Mouse (Mus musculus) naive thymus-derived CD4-positive, alpha-beta T cell, adult 2 months (primary cell): Measurements from ENCODE around the gene Mroh2a.
"Not testable (repeated sequence)": the region's sequence is repeated elsewhere in the genome, so short reads cannot be mapped to it uniquely, and the experiment has no call there.

Source experiments
- DNase-seq: peaks from one replicate; pipeline ENCODE4 v3.0.0-alpha.2; 2011; ENCODE audit warnings: low read depth

The Mroh2a gene

DNA sequence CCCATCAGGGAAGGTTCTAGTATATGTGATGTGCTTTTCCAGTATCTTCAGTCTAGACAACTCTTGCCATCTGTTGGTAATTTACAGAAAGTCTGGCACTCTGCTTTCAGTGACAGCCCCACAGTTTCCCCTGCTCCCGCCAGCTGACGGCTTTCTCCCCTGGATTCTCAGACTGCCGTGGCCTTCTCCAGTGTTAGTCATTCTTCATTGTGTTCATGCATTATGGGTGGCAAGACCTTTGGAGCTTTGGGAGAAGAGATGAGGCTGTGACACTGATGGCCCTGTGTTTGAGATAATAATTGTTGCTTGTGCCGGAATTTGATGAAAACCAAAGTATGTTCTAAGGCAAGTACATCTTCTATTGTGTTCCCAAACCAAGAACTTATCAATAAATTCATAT is 8.2 kb upstream of the Mroh2a start:
- no peak for DNase-seq

DNA sequence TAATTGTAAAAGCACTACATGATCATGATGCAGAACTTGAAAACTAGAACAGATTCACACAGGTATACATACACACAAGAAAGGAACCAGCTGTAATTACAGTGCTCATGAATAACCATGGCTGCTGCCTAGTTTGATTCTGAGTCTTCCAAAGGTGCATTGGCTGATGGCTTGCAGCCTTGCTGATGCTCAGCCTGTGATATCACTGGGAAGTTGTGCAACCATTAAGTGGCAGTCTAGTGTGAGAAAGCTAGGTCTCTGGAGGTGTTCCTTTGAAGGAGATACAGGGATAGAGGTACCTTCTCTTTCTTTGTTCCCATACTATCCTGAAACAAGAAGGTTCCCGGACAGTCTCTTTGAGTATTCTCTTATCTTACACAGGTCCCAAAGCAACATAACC is 7.7 kb upstream of the Mroh2a start:
- DNase-seq: no peak

DNA sequence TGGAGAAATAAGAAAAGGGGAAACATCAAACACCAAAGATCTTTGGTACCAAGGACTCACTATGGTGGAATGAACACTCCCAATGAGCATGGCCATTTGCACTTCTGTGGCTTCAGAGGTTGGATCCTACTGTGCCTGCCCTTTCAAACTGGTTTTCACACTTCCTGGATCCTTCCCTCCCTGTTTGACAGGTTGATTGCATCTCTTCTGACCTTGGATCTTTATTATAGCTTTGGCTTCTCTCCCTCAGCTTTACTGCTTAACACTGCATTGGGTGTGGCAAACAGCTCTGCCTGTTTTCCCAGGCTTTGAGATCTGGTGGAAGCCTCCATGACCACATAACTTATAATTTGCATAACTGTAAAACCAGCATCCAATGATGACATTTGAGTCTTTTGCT is 6.5 kb upstream of the Mroh2a start:
- DNase-seq: no peak

DNA sequence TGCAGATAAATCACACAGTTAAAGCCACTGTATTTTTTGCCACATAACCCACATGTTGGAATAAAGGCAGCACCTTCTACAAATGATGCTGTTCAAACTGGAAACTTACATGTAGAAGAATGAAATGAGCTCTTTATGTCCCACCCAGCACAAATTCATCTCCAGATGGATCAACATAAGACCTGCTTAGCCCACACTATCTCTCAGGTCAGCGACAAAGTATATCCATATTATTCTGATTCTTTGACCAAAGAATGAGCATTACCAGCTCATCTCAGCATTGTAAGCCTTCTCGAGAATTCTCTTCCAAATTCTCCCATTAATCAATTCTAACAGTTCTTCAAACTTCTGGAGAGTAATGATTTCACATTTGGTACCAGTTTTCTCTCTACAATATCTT is 4.6 kb upstream of the Mroh2a start:
- DNase-seq: no peak

DNA sequence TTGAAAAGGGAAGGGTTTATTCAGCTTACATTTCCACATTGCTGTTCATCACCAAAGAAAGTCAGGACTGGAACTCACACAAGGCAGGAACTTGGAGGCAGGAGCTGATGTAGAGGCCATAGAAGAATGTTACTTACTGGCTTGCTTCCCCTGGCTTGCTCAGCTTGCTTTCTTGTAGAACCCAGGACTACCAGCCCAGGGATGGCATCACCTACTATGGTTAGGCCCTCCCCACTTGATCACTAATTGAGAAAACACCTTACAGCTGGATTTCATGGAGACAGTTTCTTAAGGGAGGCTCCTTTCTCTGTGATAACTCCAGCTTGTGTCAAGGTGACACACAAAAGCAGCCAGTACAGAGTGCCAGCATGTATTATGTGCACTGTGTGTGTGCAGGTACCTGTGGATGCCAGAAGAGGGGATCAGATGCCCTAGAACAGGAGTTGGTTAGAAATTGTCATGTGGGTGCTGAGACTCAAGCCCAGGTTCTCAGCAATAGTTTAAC is 3.7 kb upstream of the Mroh2a start:
- not testable (repeated sequence) for DNase-seq

DNA sequence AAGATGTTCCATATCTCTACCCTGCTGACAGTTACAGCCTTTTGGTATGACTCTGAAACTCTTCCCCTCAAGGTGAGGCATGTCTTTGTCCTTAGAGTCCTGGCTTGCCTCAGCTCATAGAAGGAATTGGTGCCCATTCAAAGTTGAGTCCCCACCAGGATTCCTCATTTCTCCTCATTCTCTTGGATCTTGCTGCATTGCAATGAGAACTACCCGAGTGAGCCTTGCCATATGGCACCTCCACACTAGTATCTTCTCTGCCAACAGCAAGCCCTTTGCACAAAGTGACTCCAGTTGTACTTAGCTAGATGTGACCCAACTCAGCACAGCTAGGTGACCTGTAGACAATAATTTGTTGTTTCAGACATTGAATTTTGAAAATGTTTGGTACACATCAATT is 3.2 kb upstream of the Mroh2a start:
- no peak for DNase-seq

GRCm38 (mm10) chr1:88224029-88224776 is 2.6 kb upstream of the Mroh2a start:
- no peak for DNase-seq

DNA sequence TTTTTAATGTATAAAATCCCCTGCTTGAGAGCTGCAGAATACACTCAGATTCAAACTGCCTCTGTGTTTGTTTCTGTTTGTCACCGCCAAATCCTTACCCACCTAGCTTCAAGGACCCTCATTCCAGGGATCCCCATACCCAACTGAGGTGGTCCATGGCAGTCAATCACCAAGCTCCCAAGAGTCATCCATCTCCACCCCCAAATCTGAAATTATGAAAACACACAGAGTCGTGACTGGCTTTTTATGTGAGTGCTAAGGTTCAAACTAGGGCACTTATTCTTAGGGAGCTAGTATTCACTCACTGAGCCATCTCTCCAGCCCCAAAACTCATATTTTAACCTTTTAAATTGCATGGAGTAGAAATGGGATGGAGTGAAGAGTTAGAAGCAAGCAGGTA is 1.5 kb upstream of the Mroh2a start:
- not testable (repeated sequence) for DNase-seq

- DNase-seq: no peak
Observed at GRCm38 (mm10) chr1:88225741-88226140, 1.0 kb upstream of the Mroh2a start.

- no peak for DNase-seq
Observed at GRCm38 (mm10) chr1:88227482-88227881, 696 bp downstream of the Mroh2a start.

GRCm38 (mm10) chr1:88228121-88228520 is 1.3 kb downstream of the Mroh2a start:
- no peak for DNase-seq

DNA sequence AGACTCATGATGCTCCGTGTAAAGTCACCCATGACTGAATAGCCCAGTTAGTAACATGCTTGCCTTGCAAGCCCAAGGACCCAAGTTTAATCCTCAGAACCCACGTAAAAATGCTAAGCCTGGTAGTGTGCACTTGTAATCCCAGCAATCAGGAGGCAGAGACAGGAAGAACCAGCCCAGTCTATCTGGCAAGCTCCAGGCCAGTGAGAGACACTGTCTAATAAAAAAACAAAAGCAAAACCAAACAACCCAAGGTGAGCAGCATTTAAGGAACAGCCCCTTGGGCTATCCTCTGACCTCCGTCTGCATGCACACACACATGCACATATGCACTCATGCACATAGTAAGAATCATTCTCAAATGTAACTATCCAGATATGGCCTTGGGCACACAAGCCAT is 2.8 kb downstream of the Mroh2a start:
- DNase-seq: no peak

GRCm38 (mm10) chr1:88229986-88230385 is 3.2 kb downstream of the Mroh2a start:
- DNase-seq: no peak

GRCm38 (mm10) chr1:88230421-88230820 is 3.6 kb downstream of the Mroh2a start:
- DNase-seq: no peak

GRCm38 (mm10) chr1:88230981-88231802 is 4.4 kb downstream of the Mroh2a start:
- DNase-seq: no peak

- no peak for DNase-seq
Observed at GRCm38 (mm10) chr1:88231803-88232499, 5.2 kb downstream of the Mroh2a start.

GRCm38 (mm10) chr1:88232664-88233380 is 6.0 kb downstream of the Mroh2a start:
- DNase-seq: no peak

GRCm38 (mm10) chr1:88233421-88234247 is 6.8 kb downstream of the Mroh2a start:
- DNase-seq: no peak

DNA sequence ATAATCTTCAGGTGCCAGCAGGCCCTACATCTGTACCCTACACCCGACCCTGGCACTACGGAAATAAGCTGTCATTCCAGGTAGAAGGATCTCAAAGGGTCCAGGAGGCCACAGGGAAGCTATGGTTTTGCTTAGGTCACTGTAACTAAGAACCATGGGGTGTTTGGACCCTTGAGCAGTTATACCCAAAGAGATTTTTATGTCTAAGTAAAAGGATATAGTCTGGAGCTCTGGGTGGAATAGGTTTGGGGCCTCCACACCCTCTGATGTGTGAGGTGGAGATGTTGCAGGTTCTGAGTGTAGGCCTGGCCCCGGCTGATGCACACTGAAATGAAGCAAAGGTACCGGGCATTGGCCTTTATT is 7.4 kb downstream of the Mroh2a start:
- DNase-seq: no peak

DNA sequence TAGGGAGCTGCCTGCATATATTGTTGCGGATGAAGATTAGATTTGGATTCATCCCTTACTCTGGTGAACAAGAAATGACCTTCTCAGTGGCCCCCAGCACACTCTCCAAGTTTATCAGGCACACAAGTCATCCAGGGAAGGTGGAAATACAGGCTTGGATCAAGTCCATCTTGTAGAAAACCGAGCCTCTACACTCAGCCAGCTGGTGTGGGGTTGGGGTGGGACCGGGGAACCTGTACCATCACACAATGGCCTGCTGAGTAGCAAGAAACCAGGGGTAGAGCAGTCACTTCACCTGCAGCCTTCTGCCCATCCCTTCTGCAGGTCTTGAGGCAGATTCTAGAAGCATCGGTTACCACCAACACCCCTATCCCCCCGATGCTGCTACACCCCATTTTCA is 7.9 kb downstream of the Mroh2a start:
- DNase-seq: no peak
